Mouse (Mus musculus) kidney, postnatal 14 days (tissue): ENCODE measurements around the gene Defb21.

ENCODE experiments used
- DNase-seq: peaks from one replicate; pipeline ENCODE4 v3.0.0; 2022; ENCODE audit warnings: mixed read lengths

Defb21 gene

GRCm38 (mm10) chr2:152572114-152572794 is at the start of gene Defb21:
Gene Defb21 (plus strand): TSS chr2:152572744.
- DNase-seq: no peak

GRCm38 (mm10) chr2:152539944-152540710 is 32.4 kb upstream of the Defb21 start, which contains the start of gene Defb29:
Gene Defb29 (minus strand): TSS chr2:152540098.
- peak; percentile 77 for DNase-seq

- DNase-seq: no peak
These were observed 30.6 kb upstream of the Defb21 start for GRCm38 (mm10) chr2:152541979-152542378.

GRCm38 (mm10) chr2:152542897-152543296 is 29.6 kb upstream of the Defb21 start:
- DNase-seq: no peak

- peak; percentile 60 for DNase-seq
These were observed 29.1 kb upstream of the Defb21 start for GRCm38 (mm10) chr2:152543478-152543877.

- peak; percentile 81 for DNase-seq
These were observed 27.9 kb upstream of the Defb21 start for GRCm38 (mm10) chr2:152544691-152545090.

- DNase-seq: no peak
These were observed 24.4 kb upstream of the Defb21 start for GRCm38 (mm10) chr2:152548124-152548523.

- DNase-seq: peak; percentile 78
These were observed 18.6 kb upstream of the Defb21 start for GRCm38 (mm10) chr2:152553774-152554423.

- DNase-seq: no peak
These were observed 15.9 kb upstream of the Defb21 start for GRCm38 (mm10) chr2:152556655-152557054.

- no peak for DNase-seq
These were observed 3.5 kb upstream of the Defb21 start, which contains the start of gene Gm17416 for GRCm38 (mm10) chr2:152569038-152569437. Gene Gm17416 (plus strand): TSS chr2:152569338.

- no peak for DNase-seq
These were observed 2.7 kb upstream of the Defb21 start for GRCm38 (mm10) chr2:152569881-152570280.

- DNase-seq: peak; percentile 60
These were observed 2.2 kb upstream of the Defb21 start for GRCm38 (mm10) chr2:152570313-152570712.

- no peak for DNase-seq
These were observed 940 bp downstream of the Defb21 start for GRCm38 (mm10) chr2:152573484-152573883.

- DNase-seq: no peak
These were observed 7.6 kb downstream of the Defb21 start, which contains the start of gene Defb19 for GRCm38 (mm10) chr2:152580107-152580506. Gene Defb19 (minus strand): TSS chr2:152580312.

GRCm38 (mm10) chr2:152580612-152581011 is 8.1 kb downstream of the Defb21 start:
- DNase-seq: no peak

- peak; percentile 27 for DNase-seq
These were observed 14.5 kb downstream of the Defb21 start for GRCm38 (mm10) chr2:152586926-152587560.

GRCm38 (mm10) chr2:152588450-152588849 is 15.9 kb downstream of the Defb21 start:
- DNase-seq: no peak

GRCm38 (mm10) chr2:152589021-152589420 is 16.5 kb downstream of the Defb21 start:
- DNase-seq: no peak

GRCm38 (mm10) chr2:152599299-152599698 is 26.8 kb downstream of the Defb21 start, which contains the start of gene Defb45:
Gene Defb45 (minus strand): TSS chr2:152599399.
- DNase-seq: no peak

GRCm38 (mm10) chr2:152600076-152600475 is 27.5 kb downstream of the Defb21 start:
- no peak for DNase-seq

GRCm38 (mm10) chr2:152601275-152601960 is 28.9 kb downstream of the Defb21 start:
- DNase-seq: no peak

- peak; percentile 54 for DNase-seq
These were observed 31.5 kb downstream of the Defb21 start, which contains the start of gene Defb36 for GRCm38 (mm10) chr2:152604057-152604456. Gene Defb36 (plus strand): TSS chr2:152604327.
